Mouse (Mus musculus): Measurements from ENCODE around the gene Mrpl3.
"Not testable (repeated sequence)": the region's sequence is repeated elsewhere in the genome, so short reads cannot be mapped to it uniquely, and the experiment has no call there.

Mrpl3 gene

DNA sequence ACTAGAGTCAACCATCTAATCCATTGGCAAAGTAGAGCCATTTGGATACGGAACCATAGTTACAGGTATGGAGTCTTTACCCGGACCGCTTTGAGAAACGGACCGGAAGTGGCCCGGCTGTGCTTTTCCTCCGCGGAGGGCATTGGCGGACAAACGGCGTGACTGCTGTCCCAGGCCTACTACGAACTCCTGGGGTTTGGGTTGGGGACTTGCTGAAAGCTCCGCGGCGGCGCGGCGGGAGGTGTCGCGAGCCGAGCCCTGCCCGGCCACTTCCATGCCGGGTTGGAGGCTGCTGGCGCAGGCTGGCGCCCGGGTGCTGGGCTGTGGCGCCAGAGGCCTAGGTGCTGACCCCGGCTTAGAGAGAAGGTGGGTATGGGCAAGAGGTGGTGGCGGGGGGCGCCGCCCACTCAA lies at the start of gene Mrpl3:
Mrpl3 (plus strand) TSS at position 93 of the 411 bp plus-strand sequence.
- peak; percentile 49 to 53 for DNase-seq

DNA sequence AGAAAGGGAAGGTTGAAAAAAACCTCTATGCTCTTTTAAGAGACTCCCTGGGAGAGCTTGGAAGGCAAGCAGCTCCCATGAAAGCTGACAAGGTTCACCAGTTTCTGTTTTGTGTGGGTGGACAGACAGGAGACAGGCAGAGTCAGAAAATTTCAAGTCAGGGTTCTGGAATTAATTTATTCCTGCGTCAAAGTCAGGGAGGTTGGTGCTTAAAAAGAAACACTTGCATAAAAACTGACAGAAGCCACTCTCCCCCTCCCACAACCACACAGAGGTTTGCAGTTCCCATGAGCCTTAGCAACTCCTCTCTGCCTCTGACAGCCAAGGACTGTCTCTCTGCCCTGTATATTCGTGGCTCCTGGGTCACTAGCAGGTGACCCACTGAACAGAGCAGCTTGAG lies 42.3 kb upstream of the Mrpl3 start:
- no peak for DNase-seq

DNA sequence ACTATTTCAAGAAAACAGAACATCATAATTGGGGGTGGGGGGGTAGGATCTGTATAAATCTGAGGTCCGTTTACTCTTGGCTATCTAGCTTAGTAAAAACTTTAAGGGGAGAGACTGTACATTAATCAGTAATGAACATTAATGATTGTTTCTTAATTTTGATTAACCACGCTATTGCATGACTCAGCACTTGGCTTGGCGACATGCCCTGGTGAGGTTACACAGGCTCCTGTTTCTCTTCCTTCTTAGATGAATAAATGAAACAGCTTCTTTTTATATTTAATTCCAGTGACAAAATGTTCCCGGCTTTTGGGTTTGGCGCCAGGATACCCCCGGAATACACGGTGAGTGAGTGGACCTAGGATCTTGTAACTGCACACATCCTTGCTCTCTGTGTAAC lies 34.9 kb upstream of the Mrpl3 start:
- DNase-seq = no peak

DNA sequence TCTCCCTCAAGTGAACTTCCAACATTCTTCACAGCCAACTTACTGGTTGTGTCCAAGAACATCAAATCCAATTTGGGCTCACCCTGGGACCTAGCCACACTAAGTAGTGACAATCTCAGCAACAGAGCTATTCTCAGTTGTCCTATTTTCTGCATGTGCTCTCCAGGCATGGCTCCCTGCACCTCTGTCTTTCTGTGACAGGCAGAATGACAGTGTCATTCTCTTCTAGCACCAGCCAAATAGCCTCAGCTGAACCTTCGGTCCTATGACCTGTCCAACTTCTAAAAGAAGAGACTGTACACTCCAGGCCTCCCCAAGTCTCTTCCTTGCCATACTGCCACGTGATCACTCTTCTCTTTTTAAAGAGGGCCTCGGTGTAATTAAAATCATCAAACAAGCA lies 24.7 kb upstream of the Mrpl3 start:
- no peak for DNase-seq

DNA sequence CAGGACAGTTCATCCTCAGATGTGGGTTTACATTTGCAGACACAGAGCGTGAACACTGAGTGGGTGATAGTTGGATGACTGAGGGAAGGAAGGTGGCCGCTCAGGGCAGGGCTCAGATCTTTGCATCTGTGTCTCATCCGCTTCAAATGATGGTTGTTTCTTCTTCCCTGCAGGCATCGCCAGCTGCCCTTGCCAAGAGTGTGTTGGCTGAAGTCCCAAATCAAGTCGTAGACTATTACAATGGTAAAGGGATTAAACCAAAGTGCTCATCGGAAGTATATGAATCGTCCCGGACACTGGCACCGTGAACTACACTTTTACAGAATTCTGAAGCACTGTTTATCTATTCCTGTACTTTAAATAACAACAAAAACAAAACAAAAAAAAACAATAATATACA lies 20.5 kb upstream of the Mrpl3 start:
- DNase-seq = no peak

DNA sequence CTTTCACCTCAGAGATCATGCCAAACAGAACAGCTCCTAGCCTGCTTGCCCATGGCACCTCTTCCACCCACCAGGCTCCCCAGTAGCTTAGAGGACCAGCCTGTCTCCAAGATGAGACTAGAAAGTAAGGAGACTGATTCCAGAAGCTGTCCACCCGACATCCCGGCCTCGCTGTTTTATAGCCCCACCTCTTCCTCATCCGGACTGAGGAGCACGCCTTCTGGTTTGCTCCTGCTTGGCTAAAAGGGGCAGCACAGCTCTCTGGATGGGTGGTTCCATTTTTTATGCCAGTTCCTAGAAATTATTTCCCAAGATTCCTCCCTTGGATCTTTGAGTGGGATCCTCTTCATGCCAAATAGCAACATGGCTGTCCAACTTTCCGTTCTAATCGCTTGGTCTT lies 19.4 kb upstream of the Mrpl3 start:
- DNase-seq = no peak

DNA sequence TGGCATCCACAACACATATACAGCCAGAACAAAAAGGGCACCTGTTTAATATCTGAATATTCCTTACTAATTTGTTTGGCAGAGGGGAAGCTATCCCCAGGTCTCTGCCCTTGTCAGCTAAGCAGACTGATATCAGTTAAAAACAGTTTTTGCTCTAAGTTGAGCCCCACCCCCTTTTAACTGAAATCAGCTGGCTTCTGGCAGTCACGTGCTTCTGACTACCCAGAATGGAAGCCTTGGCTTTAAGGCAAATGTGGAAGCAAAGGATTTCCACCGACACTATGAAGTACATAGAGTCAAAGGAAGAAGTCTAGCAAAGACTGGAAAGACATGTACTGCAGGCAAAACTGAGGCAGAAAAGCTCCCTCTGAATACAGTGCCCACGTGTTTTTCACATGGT lies 15.2 kb upstream of the Mrpl3 start:
- no peak for DNase-seq

DNA sequence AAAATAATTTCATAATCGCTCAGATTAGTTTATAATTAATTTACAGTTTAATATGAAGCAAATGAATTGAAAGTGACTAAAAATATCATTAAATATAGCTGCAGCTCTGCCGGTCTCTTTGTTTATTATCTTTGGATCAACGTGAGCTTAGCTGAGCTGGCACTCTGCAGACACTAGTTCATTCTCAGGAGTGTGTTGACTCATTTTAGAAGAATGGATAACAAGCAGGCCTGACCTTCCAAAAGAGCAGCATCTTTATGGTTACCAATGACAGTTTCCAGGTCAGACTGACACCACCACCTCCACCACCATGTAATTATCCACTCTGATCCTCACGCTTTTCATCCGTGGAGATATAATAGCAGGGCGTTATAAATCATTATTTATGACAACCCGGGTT lies 7.0 kb upstream of the Mrpl3 start:
- DNase-seq = no peak

DNA sequence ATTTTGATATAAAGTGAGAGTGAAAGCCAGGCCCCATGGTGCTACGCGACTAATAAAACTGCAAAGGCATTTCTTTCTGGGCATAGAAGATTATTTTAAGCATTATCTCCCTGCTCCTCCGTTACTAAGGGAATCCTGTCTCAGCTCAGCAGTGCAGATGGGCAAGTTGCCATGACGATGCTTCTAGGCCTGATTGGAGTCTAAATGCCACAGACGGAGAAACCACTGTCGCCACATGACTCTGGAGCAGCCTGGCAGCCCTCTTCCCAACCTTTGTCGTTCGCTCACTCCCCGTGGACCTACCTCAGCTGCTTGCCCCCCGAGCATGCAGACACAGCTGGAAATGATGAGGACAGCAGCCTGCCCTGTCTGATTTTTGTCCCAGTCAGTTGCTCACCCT lies 4.7 kb upstream of the Mrpl3 start:
- no peak for DNase-seq

DNA sequence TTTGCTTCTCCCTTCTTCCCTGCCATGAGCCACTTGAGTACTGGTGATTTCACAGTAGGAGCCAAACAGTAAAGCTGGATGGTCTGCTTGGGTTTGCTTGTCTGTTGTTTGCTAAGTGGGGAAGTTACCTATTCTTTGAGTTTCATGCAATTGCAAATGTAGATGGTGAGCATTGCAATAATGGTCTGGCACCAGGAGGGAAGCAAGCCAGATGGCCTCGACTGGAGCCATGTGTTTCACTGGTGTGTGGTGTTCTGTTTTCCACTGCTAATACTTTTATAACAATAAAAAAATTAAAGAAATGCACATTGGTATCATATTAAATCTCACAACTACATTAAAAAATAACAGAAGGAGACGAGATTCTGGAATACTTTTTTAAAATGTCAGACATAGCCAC lies 3.4 kb upstream of the Mrpl3 start:
- no peak for DNase-seq

DNA sequence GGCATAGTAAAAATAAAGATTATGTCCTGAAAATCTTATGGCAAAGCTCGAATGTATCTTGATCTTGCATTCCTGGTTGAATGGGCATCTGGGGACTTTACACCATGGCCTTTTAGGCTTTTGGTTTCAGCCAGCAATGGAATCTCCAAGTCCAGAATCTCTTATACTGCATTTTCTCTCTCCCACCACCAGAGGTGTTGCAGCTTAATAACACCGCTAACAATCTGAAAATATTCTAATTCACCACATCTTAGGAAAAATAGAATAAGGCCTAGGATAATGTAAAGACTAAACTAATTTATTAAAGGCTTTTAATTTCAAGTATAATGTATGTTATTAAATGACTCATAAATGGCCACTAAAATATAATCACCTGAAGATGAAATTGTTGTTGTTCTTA lies 2.8 kb upstream of the Mrpl3 start:
- no peak for DNase-seq

DNA sequence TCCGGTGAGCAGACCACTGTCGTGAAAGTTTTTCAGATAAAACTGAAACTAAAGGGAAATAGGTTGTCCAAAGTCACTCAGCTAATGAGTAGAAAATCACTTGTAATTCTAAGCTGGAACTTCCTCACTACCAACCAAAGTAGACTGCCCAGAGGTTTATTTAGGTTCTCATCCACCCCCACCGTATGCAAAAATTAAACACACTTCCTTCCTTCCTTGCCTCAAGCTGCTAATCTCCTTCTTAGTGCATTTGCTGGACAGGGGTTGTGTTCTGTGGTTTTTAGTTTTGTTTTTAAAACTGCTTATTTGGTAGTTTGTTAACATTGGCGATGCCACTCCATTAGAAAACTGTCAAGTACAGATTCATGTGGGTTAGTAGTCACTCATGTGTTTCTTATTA lies 773 bp downstream of the Mrpl3 start:
- no peak for DNase-seq

DNA sequence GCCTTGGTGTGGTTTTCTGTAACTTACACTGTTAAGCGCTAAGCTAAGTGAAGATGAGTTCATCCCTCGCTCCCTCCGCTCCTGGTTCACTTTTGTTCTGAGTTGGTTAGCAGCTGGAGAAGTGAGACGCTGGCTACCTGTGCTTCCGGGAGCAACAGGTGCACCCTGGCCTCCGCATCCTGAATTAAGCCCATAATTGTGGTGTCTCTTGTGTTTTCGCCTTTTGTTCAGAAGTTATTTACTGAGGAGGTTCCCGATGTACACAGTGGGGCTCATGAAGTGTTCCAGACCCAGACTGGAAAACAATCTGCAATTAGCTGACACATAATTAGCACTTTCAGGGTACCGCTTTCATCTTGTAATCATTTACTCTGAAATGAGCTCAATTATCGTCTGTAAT lies 16.1 kb downstream of the Mrpl3 start:
- DNase-seq = no peak

DNA sequence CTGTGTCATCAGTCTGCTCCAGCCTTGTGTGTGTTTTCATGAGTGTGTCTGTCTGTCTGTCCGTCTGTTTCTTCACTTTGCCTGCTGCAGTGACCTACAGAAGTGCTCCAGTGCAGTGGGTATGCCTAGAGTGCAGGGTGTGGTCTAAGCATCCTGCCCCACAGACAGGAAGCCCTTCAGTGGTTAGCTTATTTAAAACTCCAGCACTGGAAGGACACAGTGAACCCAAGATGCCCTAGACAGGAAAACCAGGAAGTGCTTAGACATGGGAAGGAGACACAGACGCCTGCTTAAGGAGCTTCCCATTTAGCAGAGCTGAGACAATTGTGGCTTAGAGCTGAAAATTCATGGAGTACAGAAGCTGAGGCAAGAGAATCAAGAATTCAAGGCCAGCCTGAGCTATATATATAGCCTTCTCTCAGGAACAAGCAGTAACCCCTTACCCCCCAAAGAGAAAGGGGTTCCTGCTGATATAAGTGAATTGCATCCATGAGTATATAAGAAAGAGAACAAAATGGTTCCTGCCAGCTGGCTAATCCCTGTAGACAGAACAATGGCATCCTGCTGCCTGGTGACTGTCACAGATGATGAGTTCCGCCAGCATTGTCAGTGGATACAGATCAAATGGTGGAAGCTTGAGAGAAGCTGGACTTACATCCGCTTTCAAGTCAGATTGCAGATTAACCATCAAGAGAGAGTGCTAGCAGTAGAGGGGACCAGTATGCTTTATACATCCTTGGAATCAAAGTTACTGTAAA lies 20.1 kb downstream of the Mrpl3 start:
- no peak for DNase-seq

DNA sequence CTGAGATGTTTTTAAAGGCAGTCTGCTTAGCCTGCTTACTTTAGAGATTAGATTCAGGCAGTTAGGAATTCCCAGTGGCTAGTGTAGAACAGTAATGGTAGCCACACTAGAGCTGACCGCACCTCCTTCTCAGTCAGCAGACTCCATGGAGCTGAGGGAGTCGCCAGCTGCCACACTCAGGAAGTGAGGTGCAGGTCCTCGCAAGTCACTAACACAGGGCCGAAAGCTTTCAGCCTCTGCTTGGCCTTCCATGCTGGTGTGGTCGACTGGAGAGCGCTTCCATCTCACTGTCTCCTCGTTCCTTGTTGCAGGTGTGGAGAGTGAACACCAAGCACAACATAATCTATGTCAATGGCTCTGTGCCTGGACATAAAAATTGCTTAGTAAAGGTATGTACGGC lies 21.8 kb downstream of the Mrpl3 start:
- DNase-seq = no peak

DNA sequence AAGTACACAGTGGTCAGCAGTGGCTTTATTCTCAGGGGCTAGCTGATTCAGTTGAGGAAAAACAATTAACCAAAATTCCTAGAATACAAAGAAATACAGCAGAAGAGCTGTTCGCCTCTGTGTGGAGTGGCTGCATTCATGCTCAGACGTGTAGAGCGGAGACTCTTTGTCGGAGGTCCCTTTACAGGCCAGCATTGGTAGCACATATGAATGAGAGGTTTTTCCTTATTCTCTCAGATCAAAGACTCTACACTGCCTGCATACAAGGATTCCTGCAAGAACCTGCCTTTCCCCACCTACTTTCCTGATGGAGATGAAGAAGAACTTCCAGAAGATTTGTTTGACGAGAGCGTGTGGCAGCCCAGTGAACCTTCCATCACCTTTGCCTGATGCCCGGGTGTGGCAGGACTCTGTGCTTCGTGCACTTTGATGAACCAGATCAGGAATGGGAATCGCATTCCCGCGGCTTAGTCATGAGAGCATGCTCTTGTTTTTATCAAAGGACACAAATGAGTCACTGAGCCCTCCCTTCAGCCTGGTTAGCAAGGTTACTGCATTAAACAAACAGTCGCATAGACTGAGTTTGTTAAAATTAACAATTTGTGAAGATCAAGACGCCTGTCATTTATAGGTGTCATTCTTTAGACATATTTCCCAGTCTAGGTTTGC lies 23.9 kb downstream of the Mrpl3 start:
- DNase-seq = no peak

DNA sequence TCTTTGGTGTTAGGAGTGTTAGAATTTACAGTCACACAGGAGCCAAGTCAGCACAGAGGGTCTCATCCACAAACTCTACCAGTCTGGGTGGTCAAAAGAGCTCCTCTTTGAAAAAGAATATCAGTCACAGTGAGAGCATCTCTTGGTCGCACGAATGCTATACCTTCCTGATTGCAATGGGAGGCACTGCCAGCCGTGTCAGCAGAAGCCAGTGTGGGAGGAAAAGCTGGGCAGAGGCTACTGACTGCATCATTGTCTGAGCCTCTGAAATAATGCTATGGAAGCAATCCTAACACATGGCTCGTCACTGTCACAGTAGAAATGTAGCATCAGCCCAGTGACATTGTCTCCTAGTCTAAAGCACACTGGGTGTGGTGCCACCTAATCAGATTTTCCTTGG lies 25.4 kb downstream of the Mrpl3 start:
- DNase-seq = no peak

DNA sequence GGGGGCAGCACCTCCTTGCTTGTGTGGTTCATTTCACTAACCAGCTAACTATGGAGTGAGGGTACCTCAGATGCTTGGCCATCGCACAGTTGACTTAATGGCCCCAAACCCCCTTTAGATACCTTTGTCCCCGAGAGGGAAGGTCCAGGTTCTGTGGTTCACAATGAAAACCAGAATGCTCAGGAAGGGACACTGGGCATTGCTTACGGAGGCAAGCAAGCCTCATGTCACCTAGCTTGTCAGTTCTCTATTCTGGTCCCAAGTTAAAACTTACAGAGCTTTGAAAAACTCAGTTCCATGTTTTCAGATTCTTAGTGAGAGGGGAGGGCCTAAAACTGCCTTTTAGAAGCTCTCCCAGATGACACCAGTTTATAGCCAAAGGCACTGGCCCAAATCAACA lies 27.2 kb downstream of the Mrpl3 start:
- DNase-seq = no peak

DNA sequence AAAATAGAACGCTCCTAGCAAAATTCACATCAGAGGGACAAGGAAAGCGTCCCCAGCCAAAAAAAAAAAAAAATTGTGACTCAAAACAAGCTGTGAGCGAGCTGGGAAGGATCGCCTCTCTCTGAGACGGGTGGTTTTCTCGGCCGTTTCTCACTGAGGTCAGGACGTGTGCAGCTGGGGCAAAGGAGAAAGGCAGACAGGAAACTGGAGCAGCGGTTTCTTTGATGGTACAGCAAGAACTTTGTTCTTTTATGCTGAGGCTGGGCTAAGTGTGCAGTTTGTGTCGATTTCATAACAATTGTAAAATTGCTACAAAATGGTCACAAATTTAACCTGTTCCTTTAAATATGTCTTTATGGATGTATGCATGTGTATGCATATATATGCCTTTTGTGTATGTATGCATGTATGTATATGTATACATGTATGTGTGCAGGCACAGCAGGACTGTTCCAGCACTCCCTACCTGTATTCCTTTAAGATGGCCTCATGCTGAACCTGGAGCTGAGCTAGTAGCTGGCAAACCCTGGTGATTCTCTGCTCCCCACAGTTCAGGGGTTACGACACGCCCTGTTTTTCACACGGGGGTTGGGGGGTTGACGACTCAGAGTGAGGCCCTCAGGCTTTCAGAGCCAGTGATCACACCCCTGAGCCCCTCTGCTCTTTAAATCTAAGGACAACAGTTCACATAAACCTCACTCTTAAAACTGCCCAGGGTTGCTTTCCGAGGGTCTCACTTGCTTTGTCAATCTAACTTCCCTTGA lies 48.0 kb downstream of the Mrpl3 start:
- peak; percentile 53 to 69 for DNase-seq

DNA sequence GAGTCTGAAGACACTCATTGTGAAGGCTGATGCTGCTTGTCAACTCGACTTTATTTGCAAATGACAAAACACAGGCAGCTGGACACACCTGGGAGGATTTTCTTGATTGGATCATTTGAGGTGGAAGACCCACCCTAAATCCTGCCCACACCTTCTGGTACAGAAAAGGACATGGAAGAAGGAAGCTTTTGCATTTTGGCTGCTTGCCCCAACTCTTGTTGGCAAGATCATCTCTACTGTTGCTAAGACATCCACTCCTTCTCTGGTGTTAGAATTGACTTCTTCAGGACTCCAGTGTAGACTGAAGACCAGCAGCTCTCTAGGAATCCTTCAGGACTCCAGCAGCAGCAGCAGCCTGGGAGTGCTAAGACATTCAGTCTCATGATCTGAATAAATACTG lies 48.9 kb downstream of the Mrpl3 start:
- no peak for DNase-seq

DNA sequence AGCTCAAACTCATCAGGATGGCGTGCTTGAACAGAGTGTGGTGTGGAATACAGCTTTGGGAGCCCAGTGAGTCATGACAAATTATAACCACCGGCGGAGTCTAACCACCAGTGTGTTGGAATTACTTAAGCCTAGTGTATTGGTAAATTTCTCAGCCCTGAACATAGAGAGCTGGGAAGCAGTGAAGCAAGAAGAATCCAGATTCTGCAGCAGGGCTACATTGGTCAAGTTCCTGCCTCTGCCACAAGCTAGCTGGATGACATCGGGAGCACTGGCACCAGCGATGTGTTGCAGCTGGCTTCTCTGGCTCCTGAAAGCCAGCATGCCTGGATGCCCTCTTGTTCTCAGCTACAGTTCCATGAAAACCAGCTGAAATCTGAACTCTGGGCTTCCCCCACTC lies 50.9 kb downstream of the Mrpl3 start:
- DNase-seq = no peak

DNA sequence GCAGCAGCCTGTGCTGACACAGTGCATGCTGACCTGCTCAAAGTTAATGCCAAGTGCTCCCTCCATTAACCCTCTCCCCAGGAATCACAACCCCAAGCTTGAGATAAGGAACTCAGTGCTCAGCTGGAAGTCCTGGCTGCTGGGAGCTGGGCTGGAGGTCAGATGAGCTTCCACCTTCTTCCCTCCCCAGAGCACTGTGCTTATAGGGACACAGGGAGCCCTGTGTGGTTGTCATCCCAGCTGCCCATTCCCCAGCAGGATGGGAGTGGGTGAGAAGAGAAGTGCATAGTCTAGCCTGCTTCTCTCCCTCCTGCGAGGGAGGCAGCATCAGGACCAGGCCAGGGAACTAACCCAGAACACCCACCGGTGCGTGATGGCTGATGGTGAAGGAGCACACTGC lies 72.2 kb downstream of the Mrpl3 start:
- DNase-seq = not testable (repeated sequence)

All from thymus, adult 18-20 months (tissue).